Mouse (Mus musculus) heart, adult 9 months (tissue): ENCODE data around the gene Lgals1.

Experiments used
- DNase-seq, 2 experiments: peaks; one replicate each; pipeline ENCODE4 v3.0.0; 2022; ENCODE audit warnings: low spot score in 2 of 2

Lgals1 gene

GRCm38 (mm10) chr15:78912040-78912439 lies 14.5 kb upstream of the Lgals1 start:
- no peak for DNase-seq

GRCm38 (mm10) chr15:78913632-78914090 lies 12.9 kb upstream of the Lgals1 start, which contains the start of gene Pdxp:
Gene Pdxp, plus strand, starts transcription at chr15:78913919.
- peak; percentile 89 for DNase-seq

GRCm38 (mm10) chr15:78914091-78914822 lies 12.3 kb upstream of the Lgals1 start:
- DNase-seq, result no peak

- DNase-seq, result no peak
Measured at GRCm38 (mm10) chr15:78914823-78915659, 11.5 kb upstream of the Lgals1 start.

- DNase-seq, result peak; percentile 74 to 79
Measured at GRCm38 (mm10) chr15:78915660-78916017, 10.9 kb upstream of the Lgals1 start.

GRCm38 (mm10) chr15:78916052-78916826 lies 10.3 kb upstream of the Lgals1 start:
- DNase-seq, result no peak

GRCm38 (mm10) chr15:78918126-78918525 lies 8.4 kb upstream of the Lgals1 start:
- no peak for DNase-seq

- DNase-seq, result no peak
Measured at GRCm38 (mm10) chr15:78919914-78920313, 6.6 kb upstream of the Lgals1 start.

- no peak for DNase-seq
Measured at GRCm38 (mm10) chr15:78922700-78923099, 3.8 kb upstream of the Lgals1 start.

GRCm38 (mm10) chr15:78923585-78923984 lies 2.9 kb upstream of the Lgals1 start:
- no peak for DNase-seq

GRCm38 (mm10) chr15:78925129-78925528 lies 1.4 kb upstream of the Lgals1 start:
- no peak for DNase-seq

GRCm38 (mm10) chr15:78927021-78927787 lies 679 bp downstream of the Lgals1 start:
- DNase-seq, result peak; percentile 40 to 56

- DNase-seq, result peak; percentile 85 to 89
Measured at GRCm38 (mm10) chr15:78927788-78928457, 1.4 kb downstream of the Lgals1 start.

GRCm38 (mm10) chr15:78928539-78928938 lies 2.0 kb downstream of the Lgals1 start:
- no peak for DNase-seq

- no peak for DNase-seq
Measured at GRCm38 (mm10) chr15:78930192-78930706, 3.7 kb downstream of the Lgals1 start.

GRCm38 (mm10) chr15:78930801-78931426 lies 4.4 kb downstream of the Lgals1 start:
- DNase-seq, result no peak

- DNase-seq, result peak; percentile 50 to 61
Measured at GRCm38 (mm10) chr15:78931577-78931976, 5.1 kb downstream of the Lgals1 start.

- peak; percentile 71 to 86 for DNase-seq
Measured at GRCm38 (mm10) chr15:78934784-78935320, 8.3 kb downstream of the Lgals1 start, which contains the start of gene Nol12. Gene Nol12, plus strand, starts transcription at chr15:78934933.

GRCm38 (mm10) chr15:78936403-78936802 lies 9.9 kb downstream of the Lgals1 start:
- DNase-seq, result no peak

GRCm38 (mm10) chr15:78937311-78937710 lies 10.8 kb downstream of the Lgals1 start:
- no peak for DNase-seq
